Comparison of ENCODE assay signal across 22 mouse cellular contexts in the genomic region with DNA sequence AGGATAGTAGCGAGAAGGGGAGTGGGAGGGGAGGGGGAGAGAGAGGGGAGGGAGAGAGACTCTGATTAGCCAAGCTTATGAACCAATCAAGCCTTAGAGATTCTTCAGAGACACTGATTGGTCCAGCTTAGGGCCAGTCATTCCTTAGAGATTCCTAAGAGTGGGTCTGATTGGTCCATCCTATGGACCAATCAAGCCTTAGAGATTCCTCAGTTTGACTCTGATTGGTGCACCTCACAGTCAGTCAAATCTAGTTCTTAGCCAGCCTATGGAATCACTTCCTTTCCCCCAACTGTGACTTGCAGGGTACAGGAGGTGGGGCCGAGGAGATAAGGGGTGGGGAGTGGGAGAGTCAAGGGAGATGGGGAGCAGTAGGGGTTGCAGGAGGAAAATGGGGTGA.
"Had no signal": no experiment of that assay in that cellular context is flagged by ENCODE, and none has a peak within 500 bp of the region (broad histone marks: within the 10 kb centered on the region; RNA-seq: fewer than 3 reads in every experiment).

No protein-coding gene starts in this region.

- H3K4me1 ChIP-seq: heart, embryonic 12.5 days; hindbrain, embryonic 13.5 days; hindbrain, embryonic 15.5 days; kidney, embryonic 15.5 days; limb, embryonic 10.5 days; limb, embryonic 12.5 days; liver, embryonic 13.5 days had no signal

- H3K9me3 ChIP-seq: hindbrain, embryonic 13.5 days; hindbrain, embryonic 15.5 days; kidney, embryonic 15.5 days; limb, embryonic 10.5 days; limb, embryonic 12.5 days had no signal

- DNase-seq: gastrocnemius, postnatal 14 days; gastrocnemius, postnatal 36 days; heart, adult 18-20 months; heart, postnatal 14 days; heart, postnatal 36 days; kidney, adult 11 months; kidney, adult 2 months; kidney, adult 9 months; kidney, postnatal 14 days; kidney, postnatal 36 days; layer of hippocampus, adult 9-11 months; layer of hippocampus, postnatal 36 days; liver; liver, embryonic 13.5 days had no signal

- H3K27me3 ChIP-seq: heart, embryonic 12.5 days; hindbrain, embryonic 13.5 days; hindbrain, embryonic 15.5 days; kidney, embryonic 15.5 days; limb, embryonic 12.5 days; liver, embryonic 13.5 days had no signal

- H3K36me3 ChIP-seq: heart, embryonic 12.5 days; hindbrain, embryonic 13.5 days; hindbrain, embryonic 15.5 days; kidney, embryonic 15.5 days; limb, embryonic 10.5 days; limb, embryonic 12.5 days; liver, embryonic 13.5 days had no signal

- H3K9ac ChIP-seq: heart, embryonic 12.5 days; hindbrain, embryonic 13.5 days; hindbrain, embryonic 15.5 days; kidney, embryonic 15.5 days; limb, embryonic 12.5 days; liver, embryonic 13.5 days had no signal

- H3K4me3 ChIP-seq: heart, embryonic 12.5 days; hindbrain, embryonic 13.5 days; hindbrain, embryonic 15.5 days; kidney, embryonic 15.5 days; limb, embryonic 10.5 days; limb, embryonic 12.5 days; liver, embryonic 13.5 days had no signal

- H3K27ac ChIP-seq: hindbrain, embryonic 13.5 days; hindbrain, embryonic 15.5 days; hindbrain, postnatal 0 days; kidney, embryonic 15.5 days; kidney, postnatal 0 days; limb, embryonic 10.5 days; limb, embryonic 12.5 days; liver, embryonic 13.5 days had no signal
